Mouse (Mus musculus) testis, adult 2 months (tissue): ENCODE measurements around the gene Olfr920.

ENCODE experiments used
- CTCF ChIP-seq: fragments of 200-500 bp; IDR thresholded peaks from 2 replicates; pipeline ENCODE4 v1.5.1; 2012; ENCODE audit warnings: low read depth, mild to moderate bottlenecking, inconsistent platforms, low read length, moderate library complexity; ENCODE audit not compliant: control insufficient read depth, insufficient read depth, insufficient replicate concordance
- POLR2A ChIP-seq: fragments of 200-500 bp; IDR thresholded peaks from 2 replicates; pipeline ENCODE4 v1.6.1; 2012; ENCODE audit warnings: low read depth, mild to moderate bottlenecking, inconsistent platforms, low read length, moderate library complexity; ENCODE audit not compliant: control insufficient read depth

DNA sequence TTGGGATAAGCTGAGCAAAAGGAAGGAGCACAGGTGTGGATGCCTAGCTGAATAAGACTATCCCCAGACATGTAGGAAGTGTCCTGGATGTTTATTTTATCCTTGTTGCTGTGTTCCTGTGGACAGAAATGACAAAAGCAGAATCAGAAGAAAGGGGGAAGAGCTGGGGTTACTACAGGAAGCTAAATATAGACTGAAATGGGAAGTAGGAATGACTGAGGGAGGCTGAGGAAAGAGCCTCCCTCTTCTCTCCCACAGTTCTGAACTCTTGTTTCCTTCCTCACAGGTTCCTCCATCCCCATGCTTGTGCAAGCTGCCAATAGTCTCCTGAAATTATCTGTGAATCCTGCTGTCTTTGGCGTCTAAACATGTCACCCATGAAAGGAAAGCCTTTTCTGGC, 10.7 kb upstream of the Olfr920 start:
- TF ChIP-seq CTCF: no peak
- no peak for TF ChIP-seq POLR2A
